Mouse (Mus musculus): ENCODE data around the gene AC140267.1. TPM values are rescaled to one million over a fixed set of nuclear protein-coding genes. Genes with fewer than 3 reads are reported as not detected.
A peak's percentile ranks its signal among the peaks of the same experiment; 100 is the strongest.

The AC140267.1 gene
- total RNA-seq, 2 experiments from 2014 or later = 10.3 to 12.7 TPM

GRCm38 (mm10) chr15:80280646-80281045 lies 45.0 kb downstream of the AC140267.1 start:
- DNase-seq = no peak
- intact Hi-C loops (cut with DNase I) = no loop called here
- H3K4me3 ChIP-seq = no peak overlapping the region

More at GRCm38 (mm10) chr15:80280646-80281045, 45.0 kb downstream of the AC140267.1 start:
- H3K27ac ChIP-seq = no peak overlapping the region
- TF ChIP-seq CTCF (IDR thresholded peaks at IDR 0.05) = peak; percentile 70

Other genes starting within 250 kb of the AC140267.1 start
- 10 to 100 TPM; 14.3 to 17.3 TPM for gene Pdgfb, start 220.9 kb upstream of the AC140267.1 start, total RNA-seq (2021)
- gene Syngr1, start 144.5 kb upstream of the AC140267.1 start, total RNA-seq (2021) = 10 to 100 TPM; 46.1 to 46.4 TPM
- 10 to 100 TPM; 38.6 to 51.4 TPM for gene Rpl3, start 144.0 kb upstream of the AC140267.1 start, total RNA-seq (2021)
- gene Tab1, start 102.7 kb upstream of the AC140267.1 start, total RNA-seq (2021) = 10 to 100 TPM; 13.0 to 16.1 TPM
- under 1 TPM; 0.61 to 0.78 TPM for gene Mgat3, start 62.1 kb upstream of the AC140267.1 start, total RNA-seq (2021)
- 10 to 100 TPM; 20.6 to 24.6 TPM for gene Mief1, start 1.8 kb upstream of the AC140267.1 start, total RNA-seq (2021)
- 100 to 1,000 TPM; 146 to 171 TPM for gene Atf4, start 19.3 kb downstream of the AC140267.1 start, total RNA-seq (2021)
- gene Rps19bp1, start 28.5 kb downstream of the AC140267.1 start, total RNA-seq (2021) = 10 to 100 TPM; 11.3 to 16.0 TPM
- under 1 TPM; 0.28 to 0.46 TPM for gene Cacna1i, start 51.4 kb downstream of the AC140267.1 start, total RNA-seq (2021)